Mouse (Mus musculus) gastrocnemius, postnatal 36 days (tissue): ENCODE measurements at regions not wholly inside any gene's neighbourhood (a gene's known extent, or its start where the extent isn't known, plus 50 kb on each side); places are given as distances from the start of the nearest gene placed in this dataset.

Source experiments
- DNase-seq, 2 experiments: peaks; one replicate each; pipeline ENCODE4 v3.0.0; 2022
- intact Hi-C: fragments of 180-260 bp; cut with DNase I; formaldehyde crosslinking; loops from one replicate; pipeline ENCODE4 v1.15.1; 2025

GRCm38 (mm10) chr15:61309452-61310165 lies 386.8 kb upstream of the A1bg start:
- no peak for DNase-seq
- intact Hi-C loops = no loop called here

GRCm38 (mm10) chr15:61308936-61309335 lies 386.1 kb upstream of the A1bg start:
- DNase-seq = no peak
- intact Hi-C loops = no loop called here

- intact Hi-C loops = no loop called here
- DNase-seq = no peak
Measured at GRCm38 (mm10) chr15:61304546-61304945, 381.7 kb upstream of the A1bg start.

GRCm38 (mm10) chr15:61299796-61300195 lies 377.0 kb upstream of the A1bg start:
- no peak for DNase-seq
- intact Hi-C loops = no loop called here

GRCm38 (mm10) chr15:61297447-61298208 lies 374.8 kb upstream of the A1bg start:
- DNase-seq = no peak
- intact Hi-C loops = no loop called here

- no peak for DNase-seq
- intact Hi-C loops = no loop called here
Measured at GRCm38 (mm10) chr15:61294616-61295015, 371.8 kb upstream of the A1bg start.

- no peak for DNase-seq
- intact Hi-C loops = no loop called here
Measured at GRCm38 (mm10) chr15:61294131-61294530, 371.3 kb upstream of the A1bg start.

- intact Hi-C loops = no loop called here
- no peak for DNase-seq
Measured at GRCm38 (mm10) chr15:61268766-61269165, 346.0 kb upstream of the A1bg start.

GRCm38 (mm10) chr15:61259047-61259446 lies 336.2 kb upstream of the A1bg start:
- DNase-seq = no peak
- intact Hi-C loops = no loop called here

- intact Hi-C loops = no loop called here
- no peak for DNase-seq
Measured at GRCm38 (mm10) chr15:61244511-61244910, 321.7 kb upstream of the A1bg start.

- intact Hi-C loops = no loop called here
Measured at GRCm38 (mm10) chr15:61242161-61242681, 319.4 kb upstream of the A1bg start.

GRCm38 (mm10) chr15:61241741-61242140 lies 318.9 kb upstream of the A1bg start:
- DNase-seq = no peak
- intact Hi-C loops = no loop called here

More at GRCm38 (mm10) chr15:61242161-61242681, 319.4 kb upstream of the A1bg start:
- no peak for DNase-seq

- no peak for DNase-seq
- intact Hi-C loops = no loop called here
Measured at GRCm38 (mm10) chr15:61240344-61240743, 317.5 kb upstream of the A1bg start.

- DNase-seq = no peak
- intact Hi-C loops = no loop called here
Measured at GRCm38 (mm10) chr15:61239414-61239813, 316.6 kb upstream of the A1bg start.

GRCm38 (mm10) chr15:61238996-61239395 lies 316.2 kb upstream of the A1bg start:
- intact Hi-C loops = no loop called here

GRCm38 (mm10) chr15:61229579-61229978 lies 306.8 kb upstream of the A1bg start:
- intact Hi-C loops = no loop called here
- DNase-seq = no peak

More at GRCm38 (mm10) chr15:61238996-61239395, 316.2 kb upstream of the A1bg start:
- DNase-seq = no peak

- no peak for DNase-seq
Measured at GRCm38 (mm10) chr15:61222923-61223322, 300.1 kb upstream of the A1bg start.

GRCm38 (mm10) chr15:61210161-61210560 lies 287.3 kb upstream of the A1bg start:
- intact Hi-C loops = no loop called here
- DNase-seq = no peak

More at GRCm38 (mm10) chr15:61222923-61223322, 300.1 kb upstream of the A1bg start:
- intact Hi-C loops = no loop called here

- intact Hi-C loops = no loop called here
- no peak for DNase-seq
Measured at GRCm38 (mm10) chr15:61189981-61190380, 267.2 kb upstream of the A1bg start.

GRCm38 (mm10) chr15:61189481-61189880 lies 266.7 kb upstream of the A1bg start:
- intact Hi-C loops = no loop called here
- DNase-seq = no peak

- intact Hi-C loops = no loop called here
- DNase-seq = no peak
Measured at GRCm38 (mm10) chr15:61184597-61184963, 261.8 kb upstream of the A1bg start.
